Mouse (Mus musculus): ENCODE data around the gene Nelfcd.

Gene Nelfcd

GRCm38 (mm10) chr2:174415731-174416310 is at the start of gene Nelfcd:
Gene Nelfcd (plus strand): TSS chr2:174415804.
- DNase-seq, result peak; percentile 94

GRCm38 (mm10) chr2:174366571-174366970 is 49.0 kb upstream of the Nelfcd start:
- no peak for DNase-seq

- DNase-seq, result no peak
Observed at GRCm38 (mm10) chr2:174381021-174381420, 34.6 kb upstream of the Nelfcd start.

- no peak for DNase-seq
Observed at GRCm38 (mm10) chr2:174391936-174392335, 23.7 kb upstream of the Nelfcd start.

GRCm38 (mm10) chr2:174392554-174392953 is 23.1 kb upstream of the Nelfcd start:
- no peak for DNase-seq

GRCm38 (mm10) chr2:174393383-174393782 is 22.2 kb upstream of the Nelfcd start:
- DNase-seq, result no peak

- DNase-seq, result no peak
Observed at GRCm38 (mm10) chr2:174396643-174397042, 19.0 kb upstream of the Nelfcd start.

GRCm38 (mm10) chr2:174397065-174397464 is 18.5 kb upstream of the Nelfcd start:
- DNase-seq, result no peak

GRCm38 (mm10) chr2:174397881-174398280 is 17.7 kb upstream of the Nelfcd start:
- no peak for DNase-seq

- no peak for DNase-seq
Observed at GRCm38 (mm10) chr2:174400396-174400795, 15.2 kb upstream of the Nelfcd start.

- no peak for DNase-seq
Observed at GRCm38 (mm10) chr2:174410222-174410621, 5.4 kb upstream of the Nelfcd start.

- no peak for DNase-seq
Observed at GRCm38 (mm10) chr2:174413127-174413526, 2.5 kb upstream of the Nelfcd start.

- no peak for DNase-seq
Observed at GRCm38 (mm10) chr2:174415001-174415730, 438 bp upstream of the Nelfcd start.

- DNase-seq, result no peak
Observed at GRCm38 (mm10) chr2:174421107-174421506, 5.5 kb downstream of the Nelfcd start.

- DNase-seq, result no peak
Observed at GRCm38 (mm10) chr2:174424301-174425085, 8.9 kb downstream of the Nelfcd start.

- no peak for DNase-seq
Observed at GRCm38 (mm10) chr2:174426856-174427255, 11.3 kb downstream of the Nelfcd start.

- DNase-seq, result no peak
Observed at GRCm38 (mm10) chr2:174428076-174428835, 12.7 kb downstream of the Nelfcd start.

- peak; percentile 29 for DNase-seq
Observed at GRCm38 (mm10) chr2:174428996-174429591, 13.5 kb downstream of the Nelfcd start.

- no peak for DNase-seq
Observed at GRCm38 (mm10) chr2:174434943-174435342, 19.3 kb downstream of the Nelfcd start.

GRCm38 (mm10) chr2:174436076-174436701 is 20.6 kb downstream of the Nelfcd start:
- DNase-seq, result no peak

- DNase-seq, result no peak
Observed at GRCm38 (mm10) chr2:174436916-174437696, 21.5 kb downstream of the Nelfcd start.

GRCm38 (mm10) chr2:174437697-174437982 is 22.0 kb downstream of the Nelfcd start:
- no peak for DNase-seq

Measured in right cerebral cortex, postnatal 4 days (tissue).